Mouse (Mus musculus) embryonic facial prominence, embryonic 11.5 days (tissue): ENCODE results near the gene Scand1. TPM values are rescaled to one million over a fixed set of nuclear protein-coding genes. Genes with fewer than 3 reads are reported as not detected.

Experiments
- ATAC-seq: fragments of 200-750 bp; cut with Nextera tagmentation; replicated peaks from 2 replicates; pipeline ENCODE4 v1.8.0; 2017; ENCODE audit warnings: low read depth; ENCODE audit not compliant: insufficient number of reproducible peaks, low FRiP score, low TSS enrichment
- DNase-seq: peaks from one replicate; pipeline ENCODE4 v3.0.0-alpha.2; 2015; ENCODE audit warnings: low spot score
- H3K27ac ChIP-seq: fragments of 300-500 bp; sonication (generic); replicated peaks from 2 replicates; pipeline ENCODE4 v1.5.1; 2014; ENCODE audit warnings: mild to moderate bottlenecking, low read depth, low read length, control low read depth
- H3K27me3 ChIP-seq: fragments of 300-500 bp; sonication (generic); 2 replicates; pipeline ENCODE4 v1.6.1; 2014; ENCODE audit warnings: mild to moderate bottlenecking, low read length, moderate library complexity, mixed read lengths; ENCODE audit not compliant: control insufficient read depth, insufficient read depth
- H3K36me3 ChIP-seq: fragments of 300-500 bp; sonication (generic); replicated peaks from 2 replicates; pipeline ENCODE4 v1.6.1; 2014; ENCODE audit warnings: low read depth, mild to moderate bottlenecking, low read length, moderate library complexity, mixed read lengths; ENCODE audit not compliant: control insufficient read depth, insufficient read depth
- H3K4me1 ChIP-seq: fragments of 300-500 bp; sonication (generic); 2 replicates; pipeline ENCODE4 v1.6.1; 2014; ENCODE audit warnings: low read length, mixed read lengths; ENCODE audit not compliant: control insufficient read depth, insufficient read depth
- H3K4me2 ChIP-seq: fragments of 300-500 bp; sonication (generic); 2 replicates; pipeline ENCODE4 v1.6.1; 2014; ENCODE audit warnings: low read depth, mild to moderate bottlenecking, control low read depth, low read length, moderate library complexity
- H3K4me3 ChIP-seq: fragments of 300-500 bp; sonication (generic); 2 replicates; pipeline ENCODE4 v1.5.1; 2014; ENCODE audit warnings: low read depth, low read length, control low read depth
- H3K9ac ChIP-seq: fragments of 300-500 bp; sonication (generic); replicated peaks from 2 replicates; pipeline ENCODE4 v1.6.1; 2014; ENCODE audit warnings: mild to moderate bottlenecking, control low read depth, low read length
- H3K9me3 ChIP-seq: fragments of 300-500 bp; sonication (generic); replicated peaks from 2 replicates; pipeline ENCODE4 v1.6.1; 2016; ENCODE audit warnings: mild to moderate bottlenecking, low read length, inconsistent platforms, mixed read lengths; ENCODE audit not compliant: control insufficient read depth
- WGBS: fragments of 180-500 bp; shearing (Covaris S2); extraction: QIAGEN DNeasy Blood & Tissue Kit; methylation state at CpG from one replicate; pipeline ENCODE4 v1.1.7; 2014; 5-methylcytosine and 5-hydroxymethylcytosine counted together
- microRNA-seq: library from miRNA; unstranded; fragments of <30 nt; microRNA quantifications from one replicate; pipeline ENCODE4, GENCODE M21; 2016; ENCODE audit warnings: borderline number of aligned reads
- polyA plus RNA-seq: library from polyadenylated mRNA; unstranded; fragments of >200 nt; fragmentation: Nextera tagmentation; extraction: Ambion mirVana; gene quantifications from 2 replicates; pipeline ENCODE4 v1.2.1, GENCODE M21; 2014

The Scand1 gene
- polyA plus RNA-seq, 1 experiment from 2014 or later: 65.3 TPM

- 85% methylated on average over 4 of the region's 4 CpGs for WGBS
- no peak for ATAC-seq
- no peaks in the 10 kb centered on the region for H3K27me3 ChIP-seq
- no peaks in the 10 kb centered on the region for H3K4me1 ChIP-seq
- H3K9ac ChIP-seq: no peak overlapping the region
- DNase-seq: no peak
- no peak overlapping the region for H3K4me3 ChIP-seq
- no peak overlapping the region for H3K4me2 ChIP-seq
- H3K27ac ChIP-seq: no peak overlapping the region
- H3K36me3 ChIP-seq: no peaks in the 10 kb centered on the region; the same call in 1 of the 2 replicates
- no peaks in the 10 kb centered on the region for H3K9me3 ChIP-seq
Measured at GRCm38 (mm10) chr2:156263204-156263893, 49.2 kb downstream of the Scand1 start.

Small RNAs within 50 kb of the gene (microRNA-seq; reads per million reads assigned to microRNA genes)
- gene Gm22759: not detected

Other genes starting within 250 kb of the Scand1 start
- 4.4 and 6.3 TPM in 2 replicates for gene Spag4, start 247.5 kb downstream of the Scand1 start, polyA plus RNA-seq
- gene Cpne1, start 200.7 kb downstream of the Scand1 start, polyA plus RNA-seq: 51.3 and 55.4 TPM in 2 replicates
- 47.3 and 48.7 TPM in 2 replicates for gene Rbm12, start 200.7 kb downstream of the Scand1 start, polyA plus RNA-seq
- gene Gm28036, start 185.6 kb downstream of the Scand1 start, polyA plus RNA-seq: 20.1 and 23.8 TPM in 2 replicates
- gene Romo1, start 168.7 kb downstream of the Scand1 start, polyA plus RNA-seq: 356 and 375 TPM in 2 replicates
- gene Nfs1, start 168.5 kb downstream of the Scand1 start, polyA plus RNA-seq: 33.5 and 34.0 TPM in 2 replicates
- gene Rbm39, start 132.5 kb downstream of the Scand1 start, polyA plus RNA-seq: 678 and 756 TPM in 2 replicates
- gene Phf20, start 116.2 kb downstream of the Scand1 start, polyA plus RNA-seq: 88.3 and 89.2 TPM in 2 replicates
- 2.9 and 3.4 TPM in 2 replicates for gene Cnbd2, start 405 bp downstream of the Scand1 start, polyA plus RNA-seq
- gene Epb41l1, start 108.2 kb upstream of the Scand1 start, polyA plus RNA-seq: 3.2 and 3.3 TPM in 2 replicates
- 50.7 and 51.0 TPM in 2 replicates for gene Aar2, start 234.9 kb upstream of the Scand1 start, polyA plus RNA-seq